Mouse (Mus musculus): ENCODE measurements around the gene Gm10961.

- no peak for TF ChIP-seq CTCF (IDR thresholded peaks at IDR 0.05; ENCODE audit: insufficient read depth, low read length)
- TF ChIP-seq POLR2A (IDR thresholded peaks at IDR 0.05; ENCODE audit: borderline replicate concordance, extremely low read depth, low read depth, low read length): no peak
Measured at GRCm38 (mm10) chr3:107664641-107665040, 33.5 kb downstream of the Gm10961 start.

Data from lung, adult 2 months (tissue).